Mouse (Mus musculus): ENCODE measurements around the gene 1700020N01Rik.
A peak's percentile ranks its signal among the peaks of the same experiment; 100 is the strongest.

1700020N01Rik gene

GRCm38 (mm10) chr10:21604476-21604875, 11.5 kb downstream of the 1700020N01Rik start:
- no peak for DNase-seq (ENCODE audit: low read depth, low spot score)

GRCm38 (mm10) chr10:21605011-21605571, 12.1 kb downstream of the 1700020N01Rik start:
- DNase-seq (ENCODE audit: low read depth, low spot score): no peak

- no peak for DNase-seq (ENCODE audit: low read depth, low spot score)
These were observed 12.7 kb downstream of the 1700020N01Rik start for GRCm38 (mm10) chr10:21605601-21606000.

GRCm38 (mm10) chr10:21606931-21607330, 14.0 kb downstream of the 1700020N01Rik start:
- DNase-seq (ENCODE audit: low read depth, low spot score): no peak

- DNase-seq (ENCODE audit: low read depth, low spot score): peak; percentile 10
These were observed 16.6 kb downstream of the 1700020N01Rik start for GRCm38 (mm10) chr10:21609583-21609982.

- DNase-seq (ENCODE audit: low read depth, low spot score): no peak
These were observed 20.3 kb downstream of the 1700020N01Rik start for GRCm38 (mm10) chr10:21613021-21613860.

GRCm38 (mm10) chr10:21614520-21614919, 21.6 kb downstream of the 1700020N01Rik start:
- no peak for DNase-seq (ENCODE audit: low read depth, low spot score)

- DNase-seq (ENCODE audit: low read depth, low spot score): peak; percentile 41
These were observed 26.0 kb downstream of the 1700020N01Rik start for GRCm38 (mm10) chr10:21618745-21619508.

GRCm38 (mm10) chr10:21622065-21622464, 29.1 kb downstream of the 1700020N01Rik start:
- no peak for DNase-seq (ENCODE audit: low read depth, low spot score)

- no peak for DNase-seq (ENCODE audit: low read depth, low spot score)
These were observed 35.6 kb downstream of the 1700020N01Rik start for GRCm38 (mm10) chr10:21628555-21628954.

GRCm38 (mm10) chr10:21629031-21629740, 36.2 kb downstream of the 1700020N01Rik start:
- no peak for DNase-seq (ENCODE audit: low read depth, low spot score)

GRCm38 (mm10) chr10:21631481-21631880, 38.5 kb downstream of the 1700020N01Rik start:
- no peak for DNase-seq (ENCODE audit: low read depth, low spot score)

GRCm38 (mm10) chr10:21632687-21633086, 39.7 kb downstream of the 1700020N01Rik start:
- no peak for DNase-seq (ENCODE audit: low read depth, low spot score)

GRCm38 (mm10) chr10:21635988-21636710, 43.2 kb downstream of the 1700020N01Rik start:
- DNase-seq (ENCODE audit: low read depth, low spot score): no peak

GRCm38 (mm10) chr10:21636711-21637081, 43.8 kb downstream of the 1700020N01Rik start:
- no peak for DNase-seq (ENCODE audit: low read depth, low spot score)

- DNase-seq (ENCODE audit: low read depth, low spot score): no peak
These were observed 58.4 kb downstream of the 1700020N01Rik start for GRCm38 (mm10) chr10:21651388-21651787.

GRCm38 (mm10) chr10:21652426-21653345, 59.7 kb downstream of the 1700020N01Rik start:
- DNase-seq (ENCODE audit: low read depth, low spot score): no peak

- DNase-seq (ENCODE audit: low read depth, low spot score): peak; percentile 5
These were observed 60.5 kb downstream of the 1700020N01Rik start for GRCm38 (mm10) chr10:21653469-21653868.

- no peak for DNase-seq (ENCODE audit: low read depth, low spot score)
These were observed 66.8 kb downstream of the 1700020N01Rik start for GRCm38 (mm10) chr10:21659576-21660246.
